Mouse (Mus musculus): ENCODE measurements around the gene Actrt2.

- TF ChIP-seq CTCF (IDR thresholded peaks at IDR 0.05; ENCODE audit: low read depth) (no peak), EP300 (IDR thresholded peaks at IDR 0.05; ENCODE audit: low read depth) (no peak)
Measured at GRCm38 (mm10) chr4:154707521-154707920, 39.9 kb upstream of the Actrt2 start.
